Mouse (Mus musculus) embryonic fibroblast, embryonic 13.5 days (primary cell): Measurements from ENCODE around the gene Ephb1.

Experiments
- CTCF ChIP-seq: IDR thresholded peaks from 2 replicates; pipeline ENCODE4 v1.5.1; 2011; ENCODE audit warnings: mild to moderate bottlenecking, control low read depth, low read length, moderate library complexity, borderline replicate concordance; ENCODE audit not compliant: insufficient read depth
- POLR2A ChIP-seq: IDR thresholded peaks from 2 replicates; pipeline ENCODE4 v1.6.1; 2011; ENCODE audit warnings: low read depth, mild to moderate bottlenecking, control low read depth, low read length, moderate library complexity

- no peak for TF ChIP-seq POLR2A
- TF ChIP-seq CTCF = no peak
Observed at GRCm38 (mm10) chr9:102351221-102351620, 3.3 kb downstream of the Ephb1 start.
